In the genomic region with DNA sequence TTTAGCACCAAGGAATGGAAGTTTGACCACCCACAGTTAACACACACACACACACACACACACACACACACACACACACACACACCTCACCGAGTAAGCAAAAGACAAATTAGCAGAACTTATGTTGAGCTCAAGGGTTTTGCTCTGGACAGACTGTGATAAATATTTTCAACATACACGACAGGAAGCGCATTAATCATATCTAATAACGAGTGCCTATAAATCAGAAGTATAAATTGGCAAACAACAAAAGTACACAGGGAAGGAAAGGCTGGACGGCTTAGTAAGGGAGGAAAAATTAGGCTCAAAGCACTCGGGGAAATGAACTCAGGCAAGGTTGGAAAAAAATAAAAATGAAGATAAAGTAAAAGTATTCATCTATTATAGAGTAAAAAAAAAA, we compare ENCODE assay signal across 26 mouse cellular contexts. TPM values are rescaled to one million over a fixed set of nuclear protein-coding genes. Genes with fewer than 3 reads are reported as not detected.
DNase-seq lines count a peak whose midpoint lies in the region; ATAC-seq and TF ChIP-seq lines count a peak whose summit lies in the region.
"Had no signal": no experiment of that assay in that cellular context is flagged by ENCODE, and none has a peak within 500 bp of the region (broad histone marks: within the 10 kb centered on the region; RNA-seq: fewer than 3 reads in every experiment).

No protein-coding gene starts in this region.

- H3K9ac ChIP-seq in kidney, postnatal 0 days (ENCODE audit: low read depth, low read length), result no peak overlapping the region
- H3K9ac ChIP-seq in limb, embryonic 12.5 days (replicated peaks), result no peak overlapping the region
- H3K9ac ChIP-seq: embryonic facial prominence, embryonic 13.5 days; embryonic facial prominence, embryonic 15.5 days; forebrain, embryonic 12.5 days had no signal

- no peak overlapping the region for H3K27ac ChIP-seq in kidney, postnatal 0 days
- H3K27ac ChIP-seq in limb, embryonic 12.5 days, result peak overlapping the region; percentile 1; the same call in 1 of the 2 replicates
- H3K27ac ChIP-seq in limb, embryonic 10.5 days, result no peak overlapping the region
- H3K27ac ChIP-seq: embryonic facial prominence, embryonic 13.5 days; embryonic facial prominence, embryonic 15.5 days; forebrain, embryonic 10.5 days; forebrain, embryonic 12.5 days had no signal

- no peaks in the 10 kb centered on the region for H3K9me3 ChIP-seq in kidney, postnatal 0 days (replicated peaks; ENCODE audit: low read length)
- H3K9me3 ChIP-seq in limb, embryonic 12.5 days, result no peaks in the 10 kb centered on the region
- no peaks in the 10 kb centered on the region for H3K9me3 ChIP-seq in limb, embryonic 10.5 days (replicated peaks)
- H3K9me3 ChIP-seq: embryonic facial prominence, embryonic 13.5 days; embryonic facial prominence, embryonic 15.5 days; forebrain, embryonic 10.5 days; forebrain, embryonic 12.5 days had no signal

- H3K4me3 ChIP-seq in kidney, postnatal 0 days (replicated peaks; ENCODE audit: low read depth, low read length), result no peak overlapping the region
- H3K4me3 ChIP-seq in limb, embryonic 12.5 days (replicated peaks), result no peak overlapping the region
- no peak overlapping the region for H3K4me3 ChIP-seq in limb, embryonic 10.5 days
- H3K4me3 ChIP-seq: embryonic facial prominence, embryonic 13.5 days; embryonic facial prominence, embryonic 15.5 days; erythroblast, embryonic 14.5 days; forebrain, embryonic 10.5 days; forebrain, embryonic 12.5 days had no signal

- H3K36me3 ChIP-seq in kidney, postnatal 0 days (ENCODE audit: insufficient read depth, low read length), result no peaks in the 10 kb centered on the region
- no peaks in the 10 kb centered on the region for H3K36me3 ChIP-seq in limb, embryonic 12.5 days
- H3K36me3 ChIP-seq in limb, embryonic 10.5 days, result no peaks in the 10 kb centered on the region
- H3K36me3 ChIP-seq: embryonic facial prominence, embryonic 13.5 days; embryonic facial prominence, embryonic 15.5 days; forebrain, embryonic 10.5 days; forebrain, embryonic 12.5 days; G1E had no signal

- H3K27me3 ChIP-seq in kidney, postnatal 0 days (ENCODE audit: insufficient read depth, low read length), result no peaks in the 10 kb centered on the region
- H3K27me3 ChIP-seq in limb, embryonic 12.5 days, result 0 out of 2 replicates have a peak, but pooled peaks cover 6% of the 10 kb centered on the region
- H3K27me3 ChIP-seq in limb, embryonic 10.5 days (ENCODE audit: low read depth, poor library complexity, severe bottlenecking), result no peaks in the 10 kb centered on the region
- H3K27me3 ChIP-seq: CH12.LX; embryonic facial prominence, embryonic 13.5 days; embryonic facial prominence, embryonic 15.5 days; forebrain, embryonic 12.5 days had no signal

- peaks cover 4% of the 10 kb centered on the region; the same call in 1 of the 2 replicates for H3K4me1 ChIP-seq in kidney, postnatal 0 days (replicated peaks; ENCODE audit: insufficient read depth, low read length)
- H3K4me1 ChIP-seq in limb, embryonic 12.5 days (replicated peaks), result peaks cover 11% of the 10 kb centered on the region; the same call in 1 of the 2 replicates
- H3K4me1 ChIP-seq in limb, embryonic 10.5 days, result peaks cover 24% of the 10 kb centered on the region
- H3K4me1 ChIP-seq: embryonic facial prominence, embryonic 13.5 days; embryonic facial prominence, embryonic 15.5 days; forebrain, embryonic 10.5 days; forebrain, embryonic 12.5 days had no signal

- no peak overlapping the region for H3K4me2 ChIP-seq in kidney, postnatal 0 days (ENCODE audit: low read length)
- H3K4me2 ChIP-seq in limb, embryonic 12.5 days, result no peak overlapping the region
- H3K4me2 ChIP-seq: embryonic facial prominence, embryonic 13.5 days; embryonic facial prominence, embryonic 15.5 days; forebrain, embryonic 12.5 days had no signal

- 51% methylated on average over 6 of the region's 6 CpGs for WGBS in kidney, postnatal 0 days
- 54% methylated on average over 6 of the region's 6 CpGs for WGBS in limb, embryonic 12.5 days
- WGBS in limb, embryonic 10.5 days, result 65% methylated on average over 6 of the region's 6 CpGs

- no peak for ATAC-seq in kidney, postnatal 0 days (replicated peaks; ENCODE audit: low FRiP score, low read depth)
- ATAC-seq in limb, embryonic 12.5 days (ENCODE audit: insufficient number of reproducible peaks, insufficient read depth, low FRiP score, low TSS enrichment, low read depth), result no peak
- ATAC-seq: CD4-positive, CD25-positive, alpha-beta regulatory T cell, adult 4 months; forebrain, embryonic 14.5 days; forebrain, embryonic 16.5 days had no signal

- no peak for TF ChIP-seq CTCF in kidney, postnatal 0 days (IDR thresholded peaks at IDR 0.05; ENCODE audit: low read depth)

- peak; percentile 71 for DNase-seq in kidney, postnatal 0 days (ENCODE audit: low spot score)
- no peak for DNase-seq in kidney, postnatal 14 days
- DNase-seq in limb, embryonic 10.5 days (ENCODE audit: low spot score), result no peak
- DNase-seq in right cerebral cortex, adult 2 months (ENCODE audit: low spot score in 2 of 2), result no peak
- DNase-seq: adrenal gland, adult 2 months; adrenal gland, postnatal 10 days; adrenal gland, postnatal 25 days; B cell, adult 2 months; cerebellum, adult 11 months; cerebellum, adult 18-20 months; cerebellum, adult 8-10 months; cerebellum, adult 9-11 months; cerebellum, postnatal 14 days; cerebellum, postnatal 36 days; embryo, embryonic 11 days had no signal

RNA-seq across cellular contexts. Expression of a gene that starts 50.8 kb away (rescaled TPM):
- polyA plus RNA-seq in kidney, postnatal 0 days (2015; fragmentation: Nextera tagmentation; extraction: Ambion mirVana), result 62.2 and 65.3 TPM in 2 replicates
- 56.2 and 61.9 TPM in 2 replicates for polyA plus RNA-seq in limb, embryonic 12.5 days (2016; fragmentation: Nextera tagmentation; extraction: Ambion mirVana)
- polyA plus RNA-seq in limb, embryonic 10.5 days (2016; fragmentation: Nextera tagmentation; extraction: Ambion mirVana), result 70.4 and 80.8 TPM in 2 replicates
